8 mouse cellular contexts compared by ENCODE assay signal in the genomic region with DNA sequence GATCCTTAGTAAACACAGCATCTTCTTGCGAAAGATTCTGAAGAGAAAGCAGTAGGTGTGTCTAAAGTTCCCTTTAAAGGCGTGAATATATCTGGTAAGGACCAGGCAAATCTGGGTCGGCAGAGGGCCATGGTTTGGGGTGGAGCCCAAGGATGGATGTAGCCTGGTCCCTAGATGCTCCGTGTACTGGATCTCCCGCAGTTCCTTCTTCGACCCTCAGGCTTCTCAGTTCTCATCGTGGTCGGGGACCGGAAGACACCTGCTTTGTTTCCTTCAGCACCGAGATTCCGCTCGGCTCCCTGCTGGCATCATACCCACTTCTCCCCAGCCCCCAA. TPM values are rescaled to one million over a fixed set of nuclear protein-coding genes. Genes with fewer than 3 reads are reported as not detected.
DNase-seq lines count a peak whose midpoint lies in the region; ATAC-seq and TF ChIP-seq lines count a peak whose summit lies in the region.

No protein-coding gene starts in this region.

- H3ac ChIP-seq in C2C12 (ENCODE audit: control insufficient read depth, insufficient read length, low read depth), result peak overlapping the region; percentile 79

- no peaks in the 10 kb centered on the region for H3K9me3 ChIP-seq in forebrain, embryonic 14.5 days (replicated peaks; ENCODE audit: control insufficient read depth, low read length)
- no peaks in the 10 kb centered on the region for H3K9me3 ChIP-seq in liver, embryonic 16.5 days (replicated peaks; ENCODE audit: control insufficient read depth, low read length)

- DNase-seq in cerebellum, adult 2 months, result no peak
- no peak for DNase-seq in cerebellum, adult 9-10 months
- DNase-seq in forebrain, embryonic 14.5 days (ENCODE audit: low spot score), result no peak
- no peak for DNase-seq in MN1 (ENCODE audit: low spot score)
- DNase-seq in right cerebral cortex, postnatal 36 days (ENCODE audit: low spot score in 2 of 2), result no peak
- DNase-seq in thymus, postnatal 25 days, result no peak

- peak; percentile 35 for ATAC-seq in forebrain, embryonic 14.5 days
- peak; percentile 1; the same call in 1 of the 2 replicates for ATAC-seq in liver, embryonic 16.5 days (ENCODE audit: low read depth)

- peaks cover 18% of the 10 kb centered on the region for H3K79me3 ChIP-seq in C2C12 (ENCODE audit: low read depth)

- peaks cover 6% of the 10 kb centered on the region for H3K36me3 ChIP-seq in C2C12 (ENCODE audit: control insufficient read depth, insufficient read depth)
- H3K36me3 ChIP-seq in forebrain, embryonic 14.5 days (ENCODE audit: control insufficient read depth, insufficient read depth, low read length), result no peaks in the 10 kb centered on the region
- no peaks in the 10 kb centered on the region; the same call in 1 of the 2 replicates for H3K36me3 ChIP-seq in liver, embryonic 16.5 days (ENCODE audit: control insufficient read depth, insufficient read depth)

- peak overlapping the region; percentile 92; the same call in 1 of the 2 replicates for H3K27ac ChIP-seq in cerebellum, adult 2 months (ENCODE audit: insufficient read depth, low read length)
- peak overlapping the region; percentile 93 for H3K27ac ChIP-seq in forebrain, embryonic 14.5 days (ENCODE audit: low read depth, low read length)
- peak overlapping the region; percentile 94 for H3K27ac ChIP-seq in liver, embryonic 16.5 days (ENCODE audit: low read length)

- TF ChIP-seq POLR2A in cerebellum, adult 2 months (IDR thresholded peaks at IDR 0.05; ENCODE audit: borderline replicate concordance, insufficient read depth, low read length), result no peak

- H3K4me2 ChIP-seq in forebrain, embryonic 14.5 days (ENCODE audit: low read length), result peak overlapping the region; percentile 86
- H3K4me2 ChIP-seq in liver, embryonic 16.5 days (ENCODE audit: low read depth, low read length), result peak overlapping the region; percentile 93

- no peak for TF ChIP-seq CTCF in cerebellum, adult 2 months (IDR thresholded peaks at IDR 0.05; ENCODE audit: borderline replicate concordance, insufficient read depth, low read depth, low read length)
- TF ChIP-seq CTCF in C2C12 (IDR thresholded peaks at IDR 0.05; ENCODE audit: control insufficient read depth, insufficient read depth, insufficient read length), result no peak

- H3K4me1 ChIP-seq in cerebellum, adult 2 months (ENCODE audit: control insufficient read depth, insufficient read depth, low read length), result peaks cover 4% of the 10 kb centered on the region; the same call in 1 of the 2 replicates
- H3K4me1 ChIP-seq in forebrain, embryonic 14.5 days (ENCODE audit: control insufficient read depth, insufficient read depth, low read length), result peaks cover 22% of the 10 kb centered on the region
- H3K4me1 ChIP-seq in liver, embryonic 16.5 days (ENCODE audit: control insufficient read depth, low read depth, low read length), result peaks cover 31% of the 10 kb centered on the region

- H3K27me3 ChIP-seq in cerebellum, adult 2 months (ENCODE audit: control insufficient read depth, insufficient read depth, low read length), result no peaks in the 10 kb centered on the region
- H3K27me3 ChIP-seq in C2C12 (ENCODE audit: control insufficient read depth, insufficient read depth, insufficient read length), result no peaks in the 10 kb centered on the region
- no peaks in the 10 kb centered on the region for H3K27me3 ChIP-seq in forebrain, embryonic 14.5 days (replicated peaks; ENCODE audit: control insufficient read depth, insufficient read depth, low read length)
- H3K27me3 ChIP-seq in liver, embryonic 16.5 days (ENCODE audit: control insufficient read depth, insufficient read depth, low read depth, low read length), result no peaks in the 10 kb centered on the region

- H3K79me2 ChIP-seq in C2C12 (ENCODE audit: control insufficient read depth, insufficient read depth), result peaks cover 41% of the 10 kb centered on the region

- peak overlapping the region; percentile 69 for H3K4me3 ChIP-seq in cerebellum, adult 2 months (replicated peaks; ENCODE audit: insufficient read depth, low read depth, low read length)
- peak overlapping the region; percentile 85 for H3K4me3 ChIP-seq in C2C12 (ENCODE audit: insufficient read depth, poor library complexity, severe bottlenecking)
- peak overlapping the region; percentile 76 for H3K4me3 ChIP-seq in forebrain, embryonic 14.5 days (ENCODE audit: low read depth, low read length)
- H3K4me3 ChIP-seq in liver, embryonic 16.5 days (ENCODE audit: low read depth, low read length), result peak overlapping the region; percentile 87

- 0% methylated on average over 12 of the region's 12 CpGs for WGBS in cerebellum, adult 2 months
- WGBS in forebrain, embryonic 14.5 days, result under 1% methylated on average over 12 of the region's 12 CpGs
- WGBS in liver, embryonic 16.5 days (ENCODE audit: insufficient replicate concordance), result 2% methylated on average over 12 of the region's 12 CpGs

- H3K9ac ChIP-seq in forebrain, embryonic 14.5 days (ENCODE audit: low read length), result peak overlapping the region; percentile 91
- peak overlapping the region; percentile 91 for H3K9ac ChIP-seq in liver, embryonic 16.5 days (ENCODE audit: low read depth, low read length)

TF ChIP-seq in C2C12, 6 proteins besides CTCF, POLR2A, EP300 and RAD21:
- no peak for TF ChIP-seq FOSL1 (IDR thresholded peaks at IDR 0.05; ENCODE audit: insufficient read depth, low read length, poor library complexity, severe bottlenecking)
- no peak for TF ChIP-seq MAX (IDR thresholded peaks at IDR 0.05)
- TF ChIP-seq MYOG (IDR thresholded peaks at IDR 0.05; ENCODE audit: control insufficient read depth, extremely low read depth, insufficient read length), result no peak

RNA-seq across cellular contexts. Expression of a gene that starts 0.8 kb away (rescaled TPM):
- 152 and 165 TPM in 2 replicates for polyA plus RNA-seq in cerebellum, adult 2 months (2012; rRNA removed)
- 12.8 TPM for polyA plus RNA-seq in C2C12 (2012; fragmentation: generic; extraction: Trizol)
- 23.5 and 30.9 TPM in 2 replicates for polyA plus RNA-seq in forebrain, embryonic 14.5 days (2014; fragmentation: Nextera tagmentation; extraction: Ambion mirVana)
- polyA plus RNA-seq in liver, embryonic 16.5 days (2015; fragmentation: Nextera tagmentation; extraction: Ambion mirVana), result 3.4 TPM in 2 replicates

RNA-seq across cellular contexts. Expression of a gene that starts 55.2 kb away (rescaled TPM):
- polyA plus RNA-seq in cerebellum, adult 2 months (2012; rRNA removed), result 7.3 and 8.1 TPM in 2 replicates
- 93.0 TPM for polyA plus RNA-seq in C2C12 (2012; fragmentation: generic; extraction: Trizol)
- polyA plus RNA-seq in forebrain, embryonic 14.5 days (2014; fragmentation: Nextera tagmentation; extraction: Ambion mirVana), result 6.5 and 7.2 TPM in 2 replicates
- polyA plus RNA-seq in liver, embryonic 16.5 days (2015; fragmentation: Nextera tagmentation; extraction: Ambion mirVana), result 42.9 and 45.5 TPM in 2 replicates
